Mouse (Mus musculus): ENCODE data around the gene Gm10160.

Gm10160 gene

GRCm38 (mm10) chr7:81855694-81856093 is at the start of gene Gm10160:
Gm10160 (minus strand) TSS chr7:81855794.
- no peak for DNase-seq (ENCODE audit: extremely low read depth, low read depth)

GRCm38 (mm10) chr7:81904926-81905325 is 49.3 kb upstream of the Gm10160 start:
- no peak for DNase-seq (ENCODE audit: extremely low read depth, low read depth)

GRCm38 (mm10) chr7:81904094-81904493 is 48.5 kb upstream of the Gm10160 start:
- no peak for DNase-seq (ENCODE audit: extremely low read depth, low read depth)

DNA sequence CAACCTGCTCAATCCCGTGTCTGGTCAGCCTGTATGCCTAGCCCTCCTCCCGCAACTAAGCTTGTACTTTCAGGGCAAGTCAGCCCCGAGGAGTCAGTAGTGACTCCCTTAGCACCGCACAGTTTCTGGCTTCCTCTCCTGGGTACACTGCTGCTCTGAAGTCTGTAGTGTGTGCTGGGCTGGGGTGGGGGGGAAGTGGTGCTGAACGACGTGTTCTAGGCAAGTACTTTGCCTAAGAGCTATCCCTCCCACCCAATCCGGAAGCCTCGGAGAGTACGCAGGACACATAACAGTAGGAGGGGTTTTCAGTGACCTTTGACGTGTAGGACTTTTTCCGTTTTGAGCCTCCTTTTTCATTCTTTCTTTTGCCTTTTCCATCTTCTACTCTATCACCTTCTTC is 43.8 kb upstream of the Gm10160 start:
- no peak for DNase-seq (ENCODE audit: extremely low read depth, low read depth)

DNA sequence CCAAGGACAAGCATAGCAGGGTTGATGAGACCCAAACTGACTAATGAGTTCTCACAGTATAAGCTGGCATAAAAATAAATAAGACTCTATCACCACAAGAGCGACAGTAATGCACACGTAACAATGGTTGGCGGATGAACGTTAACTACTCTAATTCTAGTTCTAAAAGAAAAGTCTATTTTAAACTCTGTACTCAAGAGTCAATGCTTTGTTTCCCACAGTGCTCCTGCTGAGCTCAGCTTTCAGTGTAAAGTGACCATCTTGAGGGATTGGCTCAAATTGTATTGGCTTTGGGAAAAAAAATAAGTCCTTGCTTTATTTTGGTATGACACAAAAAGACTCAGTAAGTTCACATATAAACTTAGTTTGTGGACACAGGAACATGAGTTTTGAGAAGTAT is 29.5 kb upstream of the Gm10160 start:
- DNase-seq (ENCODE audit: extremely low read depth, low read depth): no peak

DNA sequence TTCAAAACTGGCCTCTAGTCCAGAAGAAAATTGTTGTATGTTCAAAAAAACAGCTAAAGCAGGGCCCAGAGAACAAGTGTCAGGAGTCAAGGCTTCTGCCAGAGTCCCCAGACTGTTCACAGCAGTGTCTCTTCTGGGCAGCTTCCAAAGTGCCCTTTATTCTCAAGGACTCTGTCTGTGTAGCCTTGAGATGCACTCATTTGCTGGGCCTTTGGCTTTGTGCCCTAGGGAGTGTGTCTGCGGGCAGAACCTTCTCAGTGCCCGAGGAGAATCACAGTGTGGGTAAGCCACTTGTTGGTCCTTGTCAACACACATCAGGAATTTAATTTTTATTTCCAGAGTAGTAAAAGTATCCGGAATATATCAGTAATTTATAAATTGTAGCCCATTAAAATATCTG is 26.0 kb upstream of the Gm10160 start:
- no peak for DNase-seq (ENCODE audit: extremely low read depth, low read depth)

GRCm38 (mm10) chr7:81880797-81881196 is 25.2 kb upstream of the Gm10160 start:
- no peak for DNase-seq (ENCODE audit: extremely low read depth, low read depth)

DNA sequence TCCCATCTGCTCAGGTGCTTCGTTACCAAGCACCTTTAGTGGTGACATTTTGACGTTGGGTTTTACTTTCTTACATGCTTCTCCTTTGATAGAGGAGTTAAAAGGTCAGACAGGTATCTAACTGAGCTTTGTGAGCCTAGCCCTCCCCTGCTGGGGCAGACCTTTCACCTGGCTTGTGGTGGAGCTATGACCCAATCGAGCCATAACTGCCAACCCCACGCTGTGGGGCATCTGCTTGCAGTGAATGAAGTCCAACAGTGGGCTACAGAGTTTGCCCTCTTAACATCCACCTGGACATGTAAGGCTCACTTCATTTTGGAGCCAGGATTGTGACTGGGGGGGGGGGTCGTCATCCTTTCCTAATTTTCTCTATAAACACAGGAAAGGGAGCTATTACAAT is 24.7 kb upstream of the Gm10160 start:
- DNase-seq (ENCODE audit: extremely low read depth, low read depth): no peak

GRCm38 (mm10) chr7:81875372-81875771 is 19.8 kb upstream of the Gm10160 start:
- DNase-seq (ENCODE audit: extremely low read depth, low read depth): no peak

- DNase-seq (ENCODE audit: extremely low read depth, low read depth): no peak
Measured at GRCm38 (mm10) chr7:81874636-81875035, 19.0 kb upstream of the Gm10160 start.

- DNase-seq (ENCODE audit: extremely low read depth, low read depth): no peak
Measured at GRCm38 (mm10) chr7:81873807-81874206, 18.2 kb upstream of the Gm10160 start.

DNA sequence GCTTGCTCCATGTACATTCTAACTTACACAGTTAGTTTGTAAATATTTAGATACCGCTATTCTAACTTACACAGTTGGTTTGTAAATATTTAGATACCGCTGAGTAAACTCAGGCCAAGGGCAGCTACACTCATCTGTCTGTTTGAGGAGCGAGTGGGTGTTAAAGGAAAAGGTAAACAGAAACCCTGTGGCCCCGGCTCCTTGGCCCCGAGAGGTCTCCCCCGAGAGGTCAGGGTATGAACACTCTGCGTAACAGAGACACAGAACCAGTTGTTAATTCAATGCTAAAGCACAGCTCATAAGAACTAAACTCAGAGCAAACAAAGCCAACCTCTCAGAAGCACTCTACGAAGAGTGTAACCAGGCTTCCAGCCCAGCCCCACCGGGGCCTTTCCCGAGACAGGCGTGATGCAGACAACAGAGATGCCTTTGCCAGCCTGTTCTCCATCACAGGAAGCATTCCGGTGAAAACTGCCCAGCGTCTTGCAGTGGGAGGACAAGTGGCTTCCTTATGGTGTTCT is 17.0 kb upstream of the Gm10160 start:
- DNase-seq (ENCODE audit: extremely low read depth, low read depth): no peak

DNA sequence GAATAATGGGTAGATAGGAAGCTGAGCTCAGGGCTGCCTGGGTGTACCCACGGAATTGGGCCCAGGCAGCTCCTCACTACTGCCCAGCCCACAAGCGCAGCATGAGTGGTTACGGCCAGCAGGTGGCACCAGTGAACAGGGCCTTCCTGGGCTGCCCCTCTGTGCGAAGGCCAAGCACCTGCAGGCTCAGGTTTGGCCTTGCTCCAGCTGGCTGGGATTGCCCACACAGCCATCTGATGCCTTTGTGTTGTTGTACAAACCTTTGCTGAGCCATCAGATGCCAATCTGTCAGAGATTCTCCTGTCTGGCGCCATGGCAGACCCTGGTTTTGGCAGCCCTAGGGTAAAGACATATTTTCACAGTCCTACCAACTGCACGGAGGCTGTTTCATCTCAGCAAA is 12.6 kb upstream of the Gm10160 start:
- no peak for DNase-seq (ENCODE audit: extremely low read depth, low read depth)

DNA sequence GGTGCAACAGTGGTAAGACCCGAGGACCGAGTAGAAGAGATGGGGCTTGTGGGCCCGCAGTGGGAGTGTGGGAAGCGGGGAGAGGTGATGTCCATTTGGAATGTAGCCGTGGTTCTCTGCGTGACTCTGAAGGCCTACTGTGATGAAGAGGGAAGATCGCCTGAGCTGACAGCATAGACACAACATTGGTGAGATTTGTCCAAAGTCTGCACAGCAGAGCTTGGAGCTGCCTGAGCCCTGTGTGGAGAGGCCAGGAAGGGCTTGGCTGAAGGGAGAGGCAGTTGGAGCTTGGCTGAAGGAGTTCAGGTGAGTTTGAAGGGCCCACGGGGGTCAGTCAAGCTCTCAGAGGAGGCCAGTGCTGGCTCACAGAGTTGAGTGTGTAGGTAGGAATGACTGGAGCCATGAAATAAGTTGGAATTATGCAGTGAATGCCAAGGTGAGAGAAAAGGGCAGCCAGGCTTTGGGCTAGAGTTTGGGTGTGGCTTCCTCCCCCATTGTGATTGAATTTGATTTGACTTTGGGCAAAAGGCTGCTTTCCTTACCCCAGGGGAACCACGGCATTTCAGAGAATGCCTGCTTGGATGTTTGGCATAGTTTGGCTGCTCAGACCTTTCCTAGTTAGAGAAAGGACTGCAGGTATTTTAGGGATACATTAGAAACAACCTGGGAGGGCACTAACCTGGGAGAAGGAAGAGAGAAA is 11.8 kb upstream of the Gm10160 start:
- DNase-seq (ENCODE audit: extremely low read depth, low read depth): no peak

- DNase-seq (ENCODE audit: extremely low read depth, low read depth): no peak
Measured at GRCm38 (mm10) chr7:81865937-81866336, 10.3 kb upstream of the Gm10160 start.

DNA sequence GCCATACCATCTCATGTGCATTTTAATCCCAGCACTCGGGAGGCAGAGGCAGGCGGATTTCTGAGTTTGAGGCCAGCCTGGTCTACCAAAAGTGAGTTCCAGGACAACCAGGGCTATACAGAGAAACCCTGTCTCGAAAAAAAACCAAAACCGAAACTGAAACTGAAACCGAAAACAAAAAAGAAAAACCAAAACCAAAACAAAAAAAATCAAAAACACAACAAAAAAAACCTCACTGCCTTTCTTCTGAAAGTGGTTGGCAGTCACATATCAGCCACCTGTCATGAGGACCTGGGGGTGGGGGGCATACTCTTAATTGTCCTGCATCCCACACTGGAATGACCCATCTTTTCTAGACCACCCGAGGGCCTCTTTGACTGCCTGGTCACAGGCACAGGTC is 9.0 kb upstream of the Gm10160 start:
- no peak for DNase-seq (ENCODE audit: extremely low read depth, low read depth)

GRCm38 (mm10) chr7:81862587-81863583 is 7.3 kb upstream of the Gm10160 start:
- peak; percentile 61 for DNase-seq (ENCODE audit: extremely low read depth, low read depth)

- DNase-seq (ENCODE audit: extremely low read depth, low read depth): no peak
Measured at GRCm38 (mm10) chr7:81861921-81862320, 6.3 kb upstream of the Gm10160 start.

DNA sequence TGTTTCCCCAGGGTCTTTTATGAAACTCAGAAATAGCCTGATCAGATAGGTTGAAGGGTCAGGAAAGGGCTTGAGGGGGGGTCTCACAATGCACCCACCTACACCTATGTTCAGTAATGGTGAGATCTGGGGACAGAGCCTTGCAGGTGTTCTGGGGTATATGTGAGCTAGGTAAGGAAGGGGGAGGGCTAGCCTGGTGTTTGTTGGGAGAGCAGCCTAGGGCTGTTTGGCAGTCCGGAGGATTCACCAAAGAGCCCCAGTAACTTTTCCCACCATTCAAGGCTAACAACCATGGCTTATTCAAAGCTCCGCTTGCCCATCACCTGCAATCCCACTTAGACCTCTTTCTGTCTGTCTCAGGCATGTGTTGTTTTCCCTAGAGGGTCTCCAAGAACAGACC is 5.9 kb upstream of the Gm10160 start:
- no peak for DNase-seq (ENCODE audit: extremely low read depth, low read depth)

DNA sequence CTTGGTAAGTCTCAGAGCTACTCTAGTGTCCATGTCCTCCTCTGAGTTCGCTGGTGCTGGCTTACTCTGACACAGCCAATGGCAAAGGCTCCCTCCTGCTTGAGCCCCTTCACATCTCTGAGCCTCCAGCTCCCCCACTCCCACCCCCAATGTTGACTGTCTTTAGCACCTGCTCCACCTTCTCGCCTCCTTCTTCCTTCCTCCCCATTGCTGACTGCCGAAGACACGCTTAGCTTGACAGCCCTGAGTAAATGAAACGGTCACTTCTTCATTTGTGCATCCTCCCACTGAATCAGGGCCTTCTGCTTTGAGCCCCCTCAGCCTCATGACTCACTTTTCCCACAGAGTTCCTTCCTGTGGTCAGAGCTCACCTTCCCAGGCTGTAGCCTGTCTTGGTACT is 5.4 kb upstream of the Gm10160 start:
- DNase-seq (ENCODE audit: extremely low read depth, low read depth): no peak

- DNase-seq (ENCODE audit: extremely low read depth, low read depth): peak; percentile 66
Measured at GRCm38 (mm10) chr7:81860071-81860470, 4.5 kb upstream of the Gm10160 start.

Data from MEL-GATA-1-ER (cell line).